Mouse (Mus musculus) G1E (cell line): ENCODE measurements around the gene Oaz3. TPM values are rescaled to one million over a fixed set of nuclear protein-coding genes. Genes with fewer than 3 reads are reported as not detected.

Experiments
- ATAC-seq: 2 replicates; pipeline ENCODE4 v1.8.0; 2016; ENCODE audit warnings: mild to moderate bottlenecking; ENCODE audit not compliant: insufficient number of reproducible peaks, poor library complexity, low FRiP score, severe bottlenecking; ENCODE audit errors: extremely low read depth
- DNase-seq: peaks from one replicate; pipeline ENCODE4 v3.0.0; 2012; ENCODE audit warnings: low spot score
- H3K27me3 ChIP-seq: 2 replicates; pipeline ENCODE4 v1.6.1; 2012; ENCODE audit warnings: mild to moderate bottlenecking, low read length, inconsistent platforms; ENCODE audit not compliant: insufficient read depth
- H3K36me3 ChIP-seq: replicated peaks from 2 replicates; pipeline ENCODE3; 2012; ENCODE audit warnings: mild to moderate bottlenecking, inconsistent platforms
- H3K4me1 ChIP-seq: 2 replicates; pipeline ENCODE4 v1.6.1; 2012; ENCODE audit warnings: low read depth, low read length, inconsistent platforms, mixed read lengths; ENCODE audit not compliant: insufficient read depth
- H3K4me3 ChIP-seq: 2 replicates; pipeline ENCODE4 v1.5.1; 2012; ENCODE audit warnings: low read depth, mild to moderate bottlenecking, inconsistent platforms, low read length, moderate library complexity, mixed read lengths
- H3K9me3 ChIP-seq: replicated peaks from 2 replicates; pipeline ENCODE4 v1.6.1; 2012; ENCODE audit warnings: inconsistent platforms
- CTCF ChIP-seq: IDR thresholded peaks from 2 replicates; pipeline ENCODE4 v1.5.1; 2012; ENCODE audit warnings: low read depth, low read length, inconsistent platforms, mixed read lengths
- GATA1 ChIP-seq: IDR thresholded peaks from 2 replicates; pipeline ENCODE4 v1.6.1; 2012; ENCODE audit warnings: borderline replicate concordance, low read length, inconsistent platforms, mixed read lengths
- GATA2 ChIP-seq: IDR thresholded peaks from 2 replicates; pipeline ENCODE4 v1.6.1; 2012; ENCODE audit warnings: low read depth, low read length, inconsistent platforms, borderline replicate concordance
- POLR2AphosphoS5 ChIP-seq: IDR thresholded peaks from 2 replicates; pipeline ENCODE4 v1.6.1; 2012; ENCODE audit warnings: low read depth, low read length, inconsistent platforms; ENCODE audit not compliant: insufficient replicate concordance
- TAL1 ChIP-seq: conservative IDR thresholded peaks from 2 replicates; pipeline ENCODE4 v1.6.1; 2012; ENCODE audit warnings: low read depth, low read length, inconsistent platforms, mixed read lengths
- polyA plus RNA-seq: library from polyadenylated mRNA; stranded (reverse); fragments of >175 nt; gene quantifications from 2 replicates; pipeline ENCODE4 v1.2.3, GENCODE M21; 2012
- total RNA-seq, 2 experiments: library from RNA; stranded (forward) in 1 of 2; stranded (reverse) in 1 of 2; fragments of 200-1000 nt in 1 of 2; fragments of >200 nt in 1 of 2; fragmentation: Nextera tagmentation in 1 of 2; gene quantifications; 2 replicates each; pipeline ENCODE4 v1.2.3; 2014 to 2017

The Oaz3 gene
- total and polyA plus RNA-seq, 3 experiments, result 0.49 TPM; not detected in 2

DNA sequence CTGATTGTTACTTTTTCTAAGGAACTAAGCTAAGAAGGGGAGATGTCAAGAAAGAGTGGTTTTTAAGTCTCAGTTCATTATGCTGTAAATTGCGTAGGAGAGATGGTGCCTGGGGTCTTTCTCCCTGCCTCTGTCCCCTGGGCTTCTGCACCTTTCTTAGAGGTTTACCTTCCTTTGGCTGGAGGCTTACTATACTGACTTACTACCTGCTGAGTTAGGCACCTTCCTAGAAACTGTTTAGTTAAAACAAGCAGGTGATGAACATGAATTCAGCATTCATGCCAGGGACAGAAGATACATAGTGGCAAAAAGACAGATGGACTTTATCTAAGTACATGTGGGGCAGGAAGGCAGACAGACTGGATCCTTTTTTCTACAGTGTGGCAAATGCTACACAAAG lies 47.4 kb downstream of the Oaz3 start:
- DNase-seq (no peak), ATAC-seq (no peak)
- TF ChIP-seq GATA2, result no peak
- no peak for TF ChIP-seq POLR2AphosphoS5
- no peak for TF ChIP-seq GATA1
- no peak for TF ChIP-seq CTCF
- no peak for TF ChIP-seq TAL1
- Histone ChIP-seq H3K9me3 (no peaks in the 10 kb centered on the region), H3K4me3 (no peak overlapping the region), H3K27me3 (peaks cover 21% of the 10 kb centered on the region), H3K36me3 (no peaks in the 10 kb centered on the region), H3K4me1 (no peaks in the 10 kb centered on the region)

- Histone ChIP-seq H3K4me3 (no peak overlapping the region), H3K4me1 (peaks cover under 1% of the 10 kb centered on the region; the same call in 1 of the 2 replicates), H3K36me3 (no peaks in the 10 kb centered on the region), H3K27me3 (peaks cover 26% of the 10 kb centered on the region), H3K9me3 (no peaks in the 10 kb centered on the region)
- TF ChIP-seq TAL1 (no peak), POLR2AphosphoS5 (no peak), GATA2 (no peak), CTCF (no peak), GATA1 (no peak)
- DNase-seq (no peak), ATAC-seq (no peak)
These were observed 50.7 kb downstream of the Oaz3 start for GRCm38 (mm10) chr3:94393049-94393448.

DNA sequence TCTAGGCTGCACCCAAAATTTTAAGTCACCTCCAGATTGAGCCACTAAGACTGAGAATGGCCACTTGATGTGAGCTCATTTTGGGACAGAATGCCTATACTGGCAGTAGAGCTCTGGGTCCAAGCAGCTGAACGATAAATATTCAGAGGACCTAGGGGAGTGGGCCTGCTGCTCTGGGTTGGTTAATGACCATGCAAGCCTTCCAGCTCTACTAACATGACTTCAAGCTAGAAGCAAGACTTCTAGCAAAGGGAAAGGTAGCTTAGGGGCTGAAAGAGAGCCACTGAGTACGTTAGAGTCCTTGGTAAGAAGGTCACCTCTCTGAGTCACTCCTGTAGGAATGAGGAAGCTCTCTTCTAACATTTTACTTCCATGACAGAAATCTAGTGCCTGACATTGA lies 51.6 kb downstream of the Oaz3 start:
- no peak for ATAC-seq
- H3K9me3 ChIP-seq, result no peaks in the 10 kb centered on the region
- peaks cover 3% of the 10 kb centered on the region; the same call in 1 of the 2 replicates for H3K4me1 ChIP-seq
- H3K4me3 ChIP-seq, result no peak overlapping the region
- no peak for DNase-seq
- no peak for TF ChIP-seq POLR2AphosphoS5
- no peak for TF ChIP-seq TAL1
- TF ChIP-seq GATA1, result no peak
- TF ChIP-seq CTCF, result no peak
- TF ChIP-seq GATA2, result no peak
- no peaks in the 10 kb centered on the region for H3K36me3 ChIP-seq
- peaks cover 32% of the 10 kb centered on the region for H3K27me3 ChIP-seq

GRCm38 (mm10) chr3:94391001-94391400 lies 52.7 kb downstream of the Oaz3 start:
- no peak for TF ChIP-seq TAL1
- TF ChIP-seq GATA1, result no peak
- TF ChIP-seq POLR2AphosphoS5, result no peak
- TF ChIP-seq CTCF, result no peak
- TF ChIP-seq GATA2, result no peak
- no peak for ATAC-seq
- Histone ChIP-seq H3K9me3 (no peaks in the 10 kb centered on the region), H3K27me3 (peaks cover 30% of the 10 kb centered on the region), H3K4me1 (peaks cover 3% of the 10 kb centered on the region; the same call in 1 of the 2 replicates), H3K4me3 (no peak overlapping the region), H3K36me3 (no peaks in the 10 kb centered on the region)
- DNase-seq, result no peak

DNA sequence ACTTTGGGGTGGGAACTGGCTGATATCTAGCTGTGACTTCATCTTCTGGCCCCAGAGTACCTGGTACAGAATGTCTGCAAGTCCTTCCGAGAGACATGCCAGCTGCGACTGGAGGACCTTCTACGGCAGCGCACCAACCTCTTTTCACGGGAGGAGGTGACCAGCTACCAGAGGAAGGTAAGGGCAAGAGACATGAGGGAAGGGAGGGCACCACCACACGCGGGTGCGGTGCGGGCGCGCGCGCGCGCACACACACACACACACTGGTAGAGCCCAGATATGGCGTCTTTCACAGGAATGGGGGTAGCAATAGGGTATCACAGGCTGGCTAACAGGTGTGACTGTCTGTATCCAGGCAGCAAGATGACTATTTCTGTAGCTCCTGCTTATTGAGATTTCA lies 54.3 kb downstream of the Oaz3 start:
- no peak for ATAC-seq
- Histone ChIP-seq H3K4me1 (peaks cover 3% of the 10 kb centered on the region; the same call in 1 of the 2 replicates), H3K9me3 (no peaks in the 10 kb centered on the region), H3K4me3 (no peak overlapping the region), H3K27me3 (peaks cover 34% of the 10 kb centered on the region), H3K36me3 (no peaks in the 10 kb centered on the region)
- TF ChIP-seq GATA2 (no peak), CTCF (no peak), GATA1 (no peak), TAL1 (no peak), POLR2AphosphoS5 (no peak)
- DNase-seq, result no peak

- no peak for DNase-seq
- ATAC-seq, result no peak
These were observed 55.7 kb downstream of the Oaz3 start for GRCm38 (mm10) chr3:94388047-94388446.

More at GRCm38 (mm10) chr3:94388047-94388446, 55.7 kb downstream of the Oaz3 start:
- TF ChIP-seq GATA1 (no peak), GATA2 (no peak), TAL1 (no peak), CTCF (no peak), POLR2AphosphoS5 (no peak)
- Histone ChIP-seq H3K9me3 (no peaks in the 10 kb centered on the region), H3K4me1 (peaks cover 3% of the 10 kb centered on the region; the same call in 1 of the 2 replicates), H3K4me3 (no peak overlapping the region), H3K27me3 (peaks cover 37% of the 10 kb centered on the region), H3K36me3 (no peaks in the 10 kb centered on the region)
